Mouse (Mus musculus) brain, embryonic 14.5 days (tissue): ENCODE results near the gene Sertad4.

Experiments
- CTCF ChIP-seq: fragments of 200-500 bp; IDR thresholded peaks from 2 replicates; pipeline ENCODE4 v1.5.1; 2012; ENCODE audit warnings: inconsistent platforms, mild to moderate bottlenecking, moderate library complexity, borderline replicate concordance; ENCODE audit not compliant: insufficient read depth, insufficient read length; ENCODE audit errors: extremely low read depth
- POLR2A ChIP-seq: fragments of 200-500 bp; IDR thresholded peaks from 2 replicates; pipeline ENCODE4 v1.6.1; 2012; ENCODE audit warnings: mild to moderate bottlenecking, inconsistent platforms, borderline replicate concordance; ENCODE audit not compliant: poor library complexity, insufficient read depth, insufficient read length, severe bottlenecking; ENCODE audit errors: extremely low read depth

- TF ChIP-seq CTCF (no peak), POLR2A (no peak)
Measured at GRCm38 (mm10) chr1:192851126-192851525, 4.4 kb downstream of the Sertad4 start.
